Mouse (Mus musculus): ENCODE results near the gene Smim22. TPM values are rescaled to one million over a fixed set of nuclear protein-coding genes. Genes with fewer than 3 reads are reported as not detected.
A peak's percentile ranks its signal among the peaks of the same experiment; 100 is the strongest.

Gene Smim22
- polyA plus RNA-seq, 1 experiment from 2014 or later: 12.5 TPM

- Histone ChIP-seq H3K27me3 (ENCODE audit: insufficient read depth, low read length) (no peaks in the 10 kb centered on the region), H3K4me3 (ENCODE audit: low read length) (no peak overlapping the region), H3K9me3 (ENCODE audit: low read length) (no peaks in the 10 kb centered on the region), H3K4me2 (replicated peaks; ENCODE audit: low read depth, low read length) (no peak overlapping the region), H3K27ac (ENCODE audit: low read length) (no peak overlapping the region), H3K9ac (replicated peaks; ENCODE audit: low read length) (no peak overlapping the region), H3K4me1 (ENCODE audit: insufficient read depth, low read length) (no peaks in the 10 kb centered on the region), H3K36me3 (ENCODE audit: insufficient read depth, low read length) (peaks cover 89% of the 10 kb centered on the region)
- no peak for ATAC-seq (ENCODE audit: low FRiP score, low TSS enrichment)
- WGBS: 95% methylated on average over 3 of the region's 3 CpGs
Measured at GRCm38 (mm10) chr16:5024021-5024420, 16.9 kb downstream of the Smim22 start.

- H3K27me3 ChIP-seq (ENCODE audit: insufficient read depth, low read length): no peaks in the 10 kb centered on the region
- peaks cover 89% of the 10 kb centered on the region for H3K36me3 ChIP-seq (ENCODE audit: insufficient read depth, low read length)
- no peaks in the 10 kb centered on the region for H3K9me3 ChIP-seq (ENCODE audit: low read length)
- no peak for ATAC-seq (ENCODE audit: low FRiP score, low TSS enrichment)
- no peak overlapping the region for H3K4me2 ChIP-seq (replicated peaks; ENCODE audit: low read depth, low read length)
- no peak overlapping the region for H3K4me3 ChIP-seq (ENCODE audit: low read length)
- WGBS: 70% methylated on average over 2 of the region's 2 CpGs
- H3K4me1 ChIP-seq (ENCODE audit: insufficient read depth, low read length): no peaks in the 10 kb centered on the region
- H3K27ac ChIP-seq (ENCODE audit: low read length): no peak overlapping the region
- no peak overlapping the region for H3K9ac ChIP-seq (replicated peaks; ENCODE audit: low read length)
Measured at GRCm38 (mm10) chr16:5029847-5030246, 22.8 kb downstream of the Smim22 start.

GRCm38 (mm10) chr16:5035591-5035990 is 28.5 kb downstream of the Smim22 start:
- WGBS: 97% methylated on average over 3 of the region's 3 CpGs
- Histone ChIP-seq H3K4me2 (replicated peaks; ENCODE audit: low read depth, low read length) (no peak overlapping the region), H3K4me3 (ENCODE audit: low read length) (no peak overlapping the region), H3K4me1 (ENCODE audit: insufficient read depth, low read length) (no peaks in the 10 kb centered on the region), H3K27me3 (ENCODE audit: insufficient read depth, low read length) (no peaks in the 10 kb centered on the region), H3K36me3 (ENCODE audit: insufficient read depth, low read length) (peaks cover 73% of the 10 kb centered on the region), H3K27ac (ENCODE audit: low read length) (no peak overlapping the region), H3K9me3 (ENCODE audit: low read length) (no peaks in the 10 kb centered on the region), H3K9ac (replicated peaks; ENCODE audit: low read length) (no peak overlapping the region)
- ATAC-seq (ENCODE audit: low FRiP score, low TSS enrichment): no peak

GRCm38 (mm10) chr16:5036649-5037234 is 29.7 kb downstream of the Smim22 start:
- Histone ChIP-seq H3K4me3 (ENCODE audit: low read length) (no peak overlapping the region), H3K27me3 (ENCODE audit: insufficient read depth, low read length) (no peaks in the 10 kb centered on the region), H3K27ac (ENCODE audit: low read length) (no peak overlapping the region), H3K36me3 (ENCODE audit: insufficient read depth, low read length) (peaks cover 72% of the 10 kb centered on the region), H3K4me2 (replicated peaks; ENCODE audit: low read depth, low read length) (no peak overlapping the region), H3K9ac (replicated peaks; ENCODE audit: low read length) (no peak overlapping the region), H3K4me1 (ENCODE audit: insufficient read depth, low read length) (no peaks in the 10 kb centered on the region), H3K9me3 (ENCODE audit: low read length) (no peaks in the 10 kb centered on the region)
- WGBS: 79% methylated on average over 5 of the region's 5 CpGs
- no peak for ATAC-seq (ENCODE audit: low FRiP score, low TSS enrichment)

GRCm38 (mm10) chr16:5045322-5045721 is 38.2 kb downstream of the Smim22 start:
- Histone ChIP-seq H3K4me2 (replicated peaks; ENCODE audit: low read depth, low read length) (no peak overlapping the region), H3K27me3 (ENCODE audit: insufficient read depth, low read length) (no peaks in the 10 kb centered on the region), H3K9ac (replicated peaks; ENCODE audit: low read length) (no peak overlapping the region), H3K36me3 (ENCODE audit: insufficient read depth, low read length) (peaks cover 52% of the 10 kb centered on the region), H3K9me3 (ENCODE audit: low read length) (no peaks in the 10 kb centered on the region), H3K4me3 (ENCODE audit: low read length) (no peak overlapping the region), H3K27ac (ENCODE audit: low read length) (no peak overlapping the region), H3K4me1 (ENCODE audit: insufficient read depth, low read length) (peaks cover 9% of the 10 kb centered on the region)
- no peak for ATAC-seq (ENCODE audit: low FRiP score, low TSS enrichment)
- 96% methylated on average over 3 of the region's 3 CpGs for WGBS

- Histone ChIP-seq H3K4me1 (ENCODE audit: insufficient read depth, low read length) (peaks cover 18% of the 10 kb centered on the region), H3K9ac (replicated peaks; ENCODE audit: low read length) (peak overlapping the region; percentile 92), H3K36me3 (ENCODE audit: insufficient read depth, low read length) (peaks cover 30% of the 10 kb centered on the region), H3K9me3 (ENCODE audit: low read length) (no peaks in the 10 kb centered on the region), H3K4me2 (replicated peaks; ENCODE audit: low read depth, low read length) (peak overlapping the region; percentile 71), H3K27ac (ENCODE audit: low read length) (peak overlapping the region; percentile 85), H3K27me3 (ENCODE audit: insufficient read depth, low read length) (no peaks in the 10 kb centered on the region), H3K4me3 (ENCODE audit: low read length) (peak overlapping the region; percentile 78)
- ATAC-seq (ENCODE audit: low FRiP score, low TSS enrichment): peak; percentile 55
- under 1% methylated on average over 38 of the region's 38 CpGs for WGBS
Measured at GRCm38 (mm10) chr16:5049182-5049773, 42.2 kb downstream of the Smim22 start.

- Histone ChIP-seq H3K36me3 (ENCODE audit: insufficient read depth, low read length) (peaks cover 26% of the 10 kb centered on the region), H3K4me2 (replicated peaks; ENCODE audit: low read depth, low read length) (peak within 1 kb of the TSS; percentile 90), H3K4me3 (ENCODE audit: low read length) (peak within 1 kb of the TSS; percentile 78), H3K27me3 (ENCODE audit: insufficient read depth, low read length) (no peaks in the 10 kb centered on the region), H3K9me3 (ENCODE audit: low read length) (no peaks in the 10 kb centered on the region), H3K4me1 (ENCODE audit: insufficient read depth, low read length) (peaks cover 18% of the 10 kb centered on the region), H3K27ac (ENCODE audit: low read length) (peak within 1 kb of the TSS; percentile 94), H3K9ac (replicated peaks; ENCODE audit: low read length) (peak within 1 kb of the TSS; percentile 92)
- ATAC-seq (ENCODE audit: low FRiP score, low TSS enrichment): peak; percentile 99
- under 1% methylated on average over 51 of the region's 56 CpGs for WGBS
Measured at GRCm38 (mm10) chr16:5049774-5050234, 42.7 kb downstream of the Smim22 start, which contains the start of the genes Glyr1 and Ubn1. TSS of gene Glyr1 (minus strand) at chr16:5049863. TSS of gene Ubn1 (plus strand) at chr16:5050057.

GRCm38 (mm10) chr16:5050251-5051110 is 43.4 kb downstream of the Smim22 start:
- H3K4me2 ChIP-seq (replicated peaks; ENCODE audit: low read depth, low read length): peak overlapping the region; percentile 90
- H3K4me1 ChIP-seq (ENCODE audit: insufficient read depth, low read length): peaks cover 18% of the 10 kb centered on the region
- under 1% methylated on average over 75 of the region's 78 CpGs for WGBS
- peak overlapping the region; percentile 78 for H3K4me3 ChIP-seq (ENCODE audit: low read length)
- H3K9ac ChIP-seq (replicated peaks; ENCODE audit: low read length): peak overlapping the region; percentile 75
- H3K27ac ChIP-seq (ENCODE audit: low read length): peak overlapping the region; percentile 94
- peak; percentile 75 for ATAC-seq (ENCODE audit: low FRiP score, low TSS enrichment)
- no peaks in the 10 kb centered on the region for H3K9me3 ChIP-seq (ENCODE audit: low read length)
- peaks cover 26% of the 10 kb centered on the region for H3K36me3 ChIP-seq (ENCODE audit: insufficient read depth, low read length)
- no peaks in the 10 kb centered on the region for H3K27me3 ChIP-seq (ENCODE audit: insufficient read depth, low read length)

Data from kidney, embryonic 16.5 days (tissue).